Mouse (Mus musculus) heart, postnatal 0 days (tissue): ENCODE measurements around the gene Ferd3l. TPM values are rescaled to one million over a fixed set of nuclear protein-coding genes. Genes with fewer than 3 reads are reported as not detected.

Experiments
- ATAC-seq: fragments of 200-750 bp; cut with Nextera tagmentation; 2 replicates; pipeline ENCODE4 v1.8.0; 2017; ENCODE audit warnings: low read depth, moderate number of reproducible peaks, moderate library complexity; ENCODE audit not compliant: insufficient read depth
- DNase-seq: peaks from one replicate; pipeline ENCODE4 v3.0.0-alpha.2; 2016; ENCODE audit warnings: low spot score
- H3K27ac ChIP-seq: fragments of 300-500 bp; sonication (generic); 2 replicates; pipeline ENCODE4 v1.5.1; 2014; ENCODE audit warnings: low read depth, mild to moderate bottlenecking
- H3K27me3 ChIP-seq: fragments of 300-500 bp; sonication (generic); 2 replicates; pipeline ENCODE4 v1.6.1; 2014; ENCODE audit warnings: low read length, mixed read lengths; ENCODE audit not compliant: control insufficient read depth, insufficient read depth
- H3K36me3 ChIP-seq: fragments of 300-500 bp; sonication (generic); replicated peaks from 2 replicates; pipeline ENCODE4 v1.6.1; 2014; ENCODE audit warnings: low read length, mixed read lengths; ENCODE audit not compliant: control insufficient read depth, insufficient read depth
- H3K4me1 ChIP-seq: fragments of 300-500 bp; sonication (generic); 2 replicates; pipeline ENCODE4 v1.6.1; 2014; ENCODE audit warnings: antibody characterized with exemption; ENCODE audit not compliant: control insufficient read depth, insufficient read depth
- H3K4me2 ChIP-seq: fragments of 300-500 bp; sonication (generic); 2 replicates; pipeline ENCODE4 v1.6.1; 2014; ENCODE audit warnings: low read depth, mild to moderate bottlenecking, low read length, moderate library complexity
- H3K4me3 ChIP-seq: fragments of 300-500 bp; sonication (generic); 2 replicates; pipeline ENCODE4 v1.5.1; 2014; ENCODE audit warnings: low read depth, low read length
- H3K9ac ChIP-seq: fragments of 300-500 bp; sonication (generic); replicated peaks from 2 replicates; pipeline ENCODE4 v1.6.1; 2014; ENCODE audit warnings: low read depth, low read length, mixed read lengths
- H3K9me3 ChIP-seq: fragments of 300-500 bp; sonication (generic); replicated peaks from 2 replicates; pipeline ENCODE4 v1.6.1; 2016; ENCODE audit warnings: low read length; ENCODE audit not compliant: control insufficient read depth
- CTCF ChIP-seq: IDR thresholded peaks from 2 replicates; pipeline ENCODE4 v1.5.1; 2016; ENCODE audit warnings: antibody characterized with exemption, control low read depth, low read depth
- EP300 ChIP-seq: IDR thresholded peaks from 2 replicates; pipeline ENCODE4 v1.6.1; 2016; ENCODE audit warnings: antibody characterized with exemption, low read depth
- WGBS: fragments of 180-500 bp; shearing (Covaris S2); extraction: QIAGEN DNeasy Blood & Tissue Kit; methylation state at CpG from one replicate; pipeline ENCODE4 v1.1.7; 2014; 5-methylcytosine and 5-hydroxymethylcytosine counted together
- polyA plus RNA-seq: library from polyadenylated mRNA; unstranded; fragments of >200 nt; fragmentation: Nextera tagmentation; extraction: Ambion mirVana; gene quantifications from 2 replicates; pipeline ENCODE4 v1.2.1, GENCODE M21; 2015
- total RNA-seq: library from RNA; depleted of rRNA; stranded (reverse); fragments of >200 nt; gene quantifications from 2 replicates; pipeline ENCODE4 v1.2.3, GENCODE M21; 2014; ENCODE audit warnings: low replicate concordance

Ferd3l gene
- total and polyA plus RNA-seq, 2 experiments from 2014 or later: not detected

DNA sequence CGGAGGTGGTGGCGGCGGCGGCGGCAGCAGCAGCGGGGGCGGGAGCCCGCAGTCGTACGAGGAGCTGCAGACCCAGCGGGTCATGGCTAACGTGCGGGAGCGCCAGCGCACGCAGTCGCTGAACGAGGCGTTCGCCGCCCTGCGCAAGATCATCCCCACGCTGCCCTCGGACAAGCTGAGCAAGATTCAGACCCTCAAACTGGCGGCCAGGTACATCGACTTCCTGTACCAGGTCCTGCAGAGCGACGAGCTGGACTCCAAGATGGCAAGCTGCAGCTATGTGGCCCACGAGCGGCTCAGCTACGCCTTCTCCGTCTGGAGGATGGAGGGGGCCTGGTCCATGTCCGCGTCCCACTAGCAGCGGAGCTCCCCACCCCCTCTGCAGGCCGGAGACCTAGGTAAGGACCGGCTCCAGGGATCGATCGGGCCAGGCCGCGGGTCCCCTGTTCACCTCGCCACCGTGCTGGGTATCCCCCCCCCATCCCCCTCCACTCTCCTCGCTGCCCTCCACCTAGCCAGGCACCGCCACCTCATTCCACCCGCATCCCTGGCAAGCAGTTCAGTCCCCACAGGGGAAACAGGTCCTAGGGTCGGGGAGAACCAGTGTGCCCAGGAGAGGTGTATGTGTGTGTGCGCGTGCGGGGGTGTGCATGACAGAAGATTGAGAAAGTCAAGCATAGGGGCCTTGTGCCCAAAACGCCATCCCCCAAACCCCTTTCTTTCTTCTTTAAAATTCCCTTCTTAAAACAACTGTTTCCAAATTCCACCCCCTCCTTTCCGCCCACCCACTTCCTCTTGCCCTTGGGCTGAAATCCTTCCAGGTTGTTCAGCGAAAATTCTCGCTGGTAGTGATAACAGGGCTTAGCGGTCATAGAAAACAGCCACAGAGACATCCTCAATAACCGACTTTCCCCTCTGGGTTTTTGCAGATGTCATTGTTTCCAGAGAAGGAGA lies 30.3 kb downstream of the Ferd3l start:
- under 1% methylated on average over 52 of the region's 56 CpGs for WGBS
- H3K4me2 ChIP-seq: peak overlapping the region; percentile 68
- 0 out of 2 replicates have a peak, but pooled peaks cover 8% of the 10 kb centered on the region for H3K4me1 ChIP-seq
- peaks cover 94% of the 10 kb centered on the region for H3K27me3 ChIP-seq
- peak overlapping the region; percentile 45 for H3K9ac ChIP-seq
- TF ChIP-seq CTCF: no peak
- no peak for TF ChIP-seq EP300
- no peaks in the 10 kb centered on the region for H3K36me3 ChIP-seq
- no peaks in the 10 kb centered on the region for H3K9me3 ChIP-seq
- peak overlapping the region; percentile 59 for H3K4me3 ChIP-seq
- ATAC-seq: no peak
- no peak for DNase-seq
- H3K27ac ChIP-seq: peak overlapping the region; percentile 68

DNA sequence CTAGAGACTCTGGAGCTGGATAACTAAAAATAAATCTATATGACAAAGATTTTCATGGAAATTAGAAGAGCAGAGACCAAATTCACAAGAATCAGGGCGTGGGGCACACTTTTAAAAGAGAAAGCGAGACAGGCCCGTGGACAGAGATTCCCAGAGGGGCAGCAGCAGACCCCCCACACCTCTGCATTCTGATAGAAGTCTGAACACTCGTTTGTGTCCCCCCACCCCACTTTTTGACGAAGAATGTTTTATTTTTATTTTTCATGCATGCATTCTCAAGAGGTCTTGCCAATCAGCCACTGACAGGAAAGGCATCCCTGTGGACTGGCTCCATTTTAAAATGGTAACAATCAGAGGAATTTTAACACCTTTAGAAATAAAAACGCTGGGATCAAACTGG lies 31.0 kb downstream of the Ferd3l start:
- no peak overlapping the region for H3K27ac ChIP-seq
- no peaks in the 10 kb centered on the region for H3K9me3 ChIP-seq
- no peak for ATAC-seq
- H3K36me3 ChIP-seq: no peaks in the 10 kb centered on the region
- 12% methylated on average over 6 of the region's 6 CpGs for WGBS
- H3K27me3 ChIP-seq: peaks cover 96% of the 10 kb centered on the region
- H3K4me1 ChIP-seq: 0 out of 2 replicates have a peak, but pooled peaks cover 8% of the 10 kb centered on the region
- no peak for TF ChIP-seq CTCF
- no peak for TF ChIP-seq EP300
- peak overlapping the region; percentile 68 for H3K4me2 ChIP-seq
- no peak overlapping the region for H3K9ac ChIP-seq
- peak overlapping the region; percentile 59 for H3K4me3 ChIP-seq
- DNase-seq: no peak

DNA sequence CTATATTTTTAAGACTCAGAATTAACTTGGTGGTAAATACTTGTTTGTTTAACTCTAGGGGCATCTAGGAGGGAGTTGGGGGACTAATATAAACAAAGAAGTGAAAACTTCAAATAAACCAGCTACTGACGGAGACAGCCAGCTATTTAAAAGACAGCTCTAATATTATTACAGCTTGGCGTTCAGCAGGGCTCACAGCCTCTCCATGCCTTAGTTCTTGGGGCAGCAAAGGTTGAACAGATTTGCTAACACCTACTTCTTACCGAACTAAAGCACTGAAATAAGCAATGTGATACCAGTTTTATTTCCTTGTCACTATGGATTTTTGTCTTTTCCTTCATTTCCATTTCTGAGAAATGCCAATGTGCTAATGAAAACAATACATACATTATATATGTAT lies 31.6 kb downstream of the Ferd3l start:
- no peak overlapping the region for H3K4me3 ChIP-seq
- H3K27me3 ChIP-seq: peaks cover 97% of the 10 kb centered on the region
- no peak overlapping the region for H3K4me2 ChIP-seq
- ATAC-seq (no peak), DNase-seq (no peak)
- 31% methylated on average over 3 of the region's 3 CpGs for whole genome bisulfite sequencing
- H3K9me3 ChIP-seq: no peaks in the 10 kb centered on the region
- no peaks in the 10 kb centered on the region for H3K36me3 ChIP-seq
- TF ChIP-seq EP300: no peak
- no peak for TF ChIP-seq CTCF
- no peak overlapping the region for H3K27ac ChIP-seq
- 0 out of 2 replicates have a peak, but pooled peaks cover 8% of the 10 kb centered on the region for H3K4me1 ChIP-seq
- H3K9ac ChIP-seq: no peak overlapping the region

DNA sequence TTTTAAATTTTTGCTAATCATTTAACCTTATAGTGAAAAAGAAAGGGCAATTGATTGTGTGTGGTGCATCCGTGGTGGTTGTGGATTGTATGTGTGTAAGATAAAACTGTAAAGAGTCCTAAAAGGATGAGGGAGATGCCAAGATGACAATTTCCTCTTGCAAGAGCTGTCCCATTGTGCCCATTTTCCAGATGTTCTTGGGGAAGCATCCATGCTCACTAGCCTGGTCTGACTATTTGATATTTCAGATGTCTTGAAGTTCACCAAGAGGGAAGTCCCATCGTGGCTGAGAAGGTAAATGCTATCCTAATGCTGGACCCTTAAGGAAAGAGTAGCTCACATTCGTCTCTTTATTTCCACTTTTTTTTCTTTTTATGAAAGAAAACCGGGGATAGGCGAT lies 32.8 kb downstream of the Ferd3l start:
- Histone ChIP-seq H3K9ac (no peak overlapping the region), H3K27me3 (peaks cover 95% of the 10 kb centered on the region), H3K9me3 (no peaks in the 10 kb centered on the region), H3K4me3 (no peak overlapping the region), H3K4me2 (no peak overlapping the region), H3K4me1 (0 out of 2 replicates have a peak, but pooled peaks cover 8% of the 10 kb centered on the region), H3K27ac (no peak overlapping the region), H3K36me3 (no peaks in the 10 kb centered on the region)
- ATAC-seq (no peak), DNase-seq (no peak)
- WGBS: 44% methylated on average over 5 of the region's 5 CpGs
- TF ChIP-seq EP300 (no peak), CTCF (no peak)

DNA sequence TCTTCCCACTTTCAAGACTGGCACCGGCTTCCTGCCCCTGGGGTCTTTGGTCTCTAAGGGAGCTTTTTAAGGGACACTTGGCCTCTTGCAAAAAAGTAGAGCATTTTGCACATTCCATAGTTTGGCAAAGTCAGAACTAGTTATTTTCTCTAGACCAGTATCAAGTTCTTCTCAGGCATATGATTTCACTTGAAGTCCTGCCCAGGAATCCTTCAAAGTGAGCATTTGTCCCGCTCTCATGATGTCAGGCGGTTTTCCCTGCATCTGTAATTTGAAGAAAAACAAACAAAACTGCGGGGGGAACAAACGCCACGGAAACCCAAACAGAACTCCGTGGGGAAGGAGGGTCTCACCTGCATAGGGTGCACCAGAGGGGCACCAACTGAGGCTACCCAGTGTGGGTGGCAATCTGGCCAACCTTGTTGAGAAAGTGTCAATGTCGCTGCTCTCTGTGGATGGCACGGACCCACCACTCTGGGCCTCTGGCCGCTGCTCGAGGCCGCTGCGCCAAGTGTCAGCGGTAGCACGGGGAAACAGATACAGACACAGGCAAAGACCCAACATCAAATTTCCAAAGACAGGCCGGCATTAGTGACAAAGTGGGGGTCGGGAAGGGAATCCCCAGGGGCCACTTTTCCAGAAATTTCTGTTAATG lies 34.0 kb downstream of the Ferd3l start:
- Histone ChIP-seq H3K36me3 (no peaks in the 10 kb centered on the region), H3K4me1 (0 out of 2 replicates have a peak, but pooled peaks cover 8% of the 10 kb centered on the region), H3K4me3 (no peak overlapping the region), H3K27me3 (peaks cover 95% of the 10 kb centered on the region), H3K27ac (no peak overlapping the region), H3K9me3 (no peaks in the 10 kb centered on the region), H3K9ac (no peak overlapping the region), H3K4me2 (no peak overlapping the region)
- WGBS: 23% methylated on average over 17 of the region's 17 CpGs
- no peak for ATAC-seq
- DNase-seq: no peak
- no peak for TF ChIP-seq CTCF
- TF ChIP-seq EP300: no peak
